Mouse (Mus musculus): ENCODE data around the gene Trub2. TPM values are rescaled to one million over a fixed set of nuclear protein-coding genes. Genes with fewer than 3 reads are reported as not detected.

Trub2 gene
- polyA plus RNA-seq, 1 experiment from 2014 or later, result 53.2 TPM

GRCm38 (mm10) chr2:29737209-29737925, 50.9 kb downstream of the Trub2 start:
- 93% methylated on average over 12 of the region's 12 CpGs for WGBS
- H3K27me3 ChIP-seq (ENCODE audit: insufficient read depth, poor library complexity, severe bottlenecking), result no peaks in the 10 kb centered on the region
- H3K9me3 ChIP-seq, result no peaks in the 10 kb centered on the region
- peaks cover 82% of the 10 kb centered on the region for H3K36me3 ChIP-seq
- H3K27ac ChIP-seq, result no peak overlapping the region
- no peak for DNase-seq (ENCODE audit: low spot score)
- no peak overlapping the region for H3K4me3 ChIP-seq
- H3K4me1 ChIP-seq (replicated peaks), result no peaks in the 10 kb centered on the region

- peaks cover 97% of the 10 kb centered on the region for H3K36me3 ChIP-seq
- DNase-seq (ENCODE audit: low spot score), result no peak
- no peaks in the 10 kb centered on the region for H3K9me3 ChIP-seq
- no peaks in the 10 kb centered on the region for H3K4me1 ChIP-seq (replicated peaks)
- 93% methylated on average over 12 of the region's 12 CpGs for WGBS
- no peak overlapping the region for H3K4me3 ChIP-seq
- no peaks in the 10 kb centered on the region for H3K27me3 ChIP-seq (ENCODE audit: insufficient read depth, poor library complexity, severe bottlenecking)
- no peak overlapping the region for H3K27ac ChIP-seq
These were observed 52.6 kb downstream of the Trub2 start for GRCm38 (mm10) chr2:29735708-29736107.

GRCm38 (mm10) chr2:29733348-29733747, 55.0 kb downstream of the Trub2 start:
- H3K27me3 ChIP-seq (ENCODE audit: insufficient read depth, poor library complexity, severe bottlenecking), result no peaks in the 10 kb centered on the region
- no peaks in the 10 kb centered on the region for H3K9me3 ChIP-seq
- peaks cover 99% of the 10 kb centered on the region for H3K36me3 ChIP-seq
- 95% methylated on average over 5 of the region's 5 CpGs for WGBS
- H3K4me1 ChIP-seq (replicated peaks), result no peaks in the 10 kb centered on the region
- no peak for DNase-seq (ENCODE audit: low spot score)
- H3K27ac ChIP-seq, result no peak overlapping the region
- H3K4me3 ChIP-seq, result no peak overlapping the region

GRCm38 (mm10) chr2:29732559-29732958, 55.7 kb downstream of the Trub2 start:
- Histone ChIP-seq H3K36me3 (peaks cover 99% of the 10 kb centered on the region), H3K27ac (no peak overlapping the region), H3K4me3 (no peak overlapping the region), H3K27me3 (ENCODE audit: insufficient read depth, poor library complexity, severe bottlenecking) (no peaks in the 10 kb centered on the region), H3K9me3 (no peaks in the 10 kb centered on the region), H3K4me1 (replicated peaks) (no peaks in the 10 kb centered on the region)
- DNase-seq (ENCODE audit: low spot score), result no peak
- WGBS, result 90% methylated on average over 10 of the region's 10 CpGs

- Histone ChIP-seq H3K27ac (no peak overlapping the region), H3K9me3 (no peaks in the 10 kb centered on the region), H3K36me3 (peaks cover 99% of the 10 kb centered on the region), H3K27me3 (ENCODE audit: insufficient read depth, poor library complexity, severe bottlenecking) (no peaks in the 10 kb centered on the region), H3K4me3 (no peak overlapping the region), H3K4me1 (replicated peaks) (no peaks in the 10 kb centered on the region)
- 72% methylated on average over 3 of the region's 3 CpGs for WGBS
- DNase-seq (ENCODE audit: low spot score), result no peak
These were observed 56.8 kb downstream of the Trub2 start for GRCm38 (mm10) chr2:29731545-29731944.

- Histone ChIP-seq H3K4me3 (no peak overlapping the region), H3K27me3 (ENCODE audit: insufficient read depth, poor library complexity, severe bottlenecking) (no peaks in the 10 kb centered on the region), H3K27ac (no peak overlapping the region), H3K4me1 (replicated peaks) (no peaks in the 10 kb centered on the region), H3K9me3 (no peaks in the 10 kb centered on the region), H3K36me3 (peaks cover 99% of the 10 kb centered on the region)
- no peak for DNase-seq (ENCODE audit: low spot score)
- 62% methylated on average over 2 of the region's 2 CpGs for WGBS
These were observed 58.8 kb downstream of the Trub2 start for GRCm38 (mm10) chr2:29729500-29729899.

- 82% methylated on average over 5 of the region's 5 CpGs for WGBS
- DNase-seq (ENCODE audit: low spot score), result no peak
- H3K36me3 ChIP-seq, result peaks cover 99% of the 10 kb centered on the region
These were observed 63.5 kb downstream of the Trub2 start for GRCm38 (mm10) chr2:29724664-29725365.

GRCm38 (mm10) chr2:29723132-29723531, 65.2 kb downstream of the Trub2 start:
- Histone ChIP-seq H3K4me3 (no peak overlapping the region), H3K4me1 (replicated peaks) (no peaks in the 10 kb centered on the region; the same call in 1 of the 2 replicates), H3K9me3 (no peaks in the 10 kb centered on the region), H3K36me3 (peaks cover 99% of the 10 kb centered on the region), H3K27me3 (ENCODE audit: insufficient read depth, poor library complexity, severe bottlenecking) (no peaks in the 10 kb centered on the region), H3K27ac (no peak overlapping the region)
- WGBS, result 89% methylated on average over 3 of the region's 3 CpGs
- no peak for DNase-seq (ENCODE audit: low spot score)

More at GRCm38 (mm10) chr2:29724664-29725365, 63.5 kb downstream of the Trub2 start:
- Histone ChIP-seq H3K9me3 (no peaks in the 10 kb centered on the region), H3K27ac (no peak overlapping the region), H3K4me1 (replicated peaks) (no peaks in the 10 kb centered on the region; the same call in 1 of the 2 replicates), H3K27me3 (ENCODE audit: insufficient read depth, poor library complexity, severe bottlenecking) (no peaks in the 10 kb centered on the region), H3K4me3 (no peak overlapping the region)

GRCm38 (mm10) chr2:29718581-29718980, 69.7 kb downstream of the Trub2 start:
- peaks cover 95% of the 10 kb centered on the region for H3K36me3 ChIP-seq
- 91% methylated on average over 5 of the region's 5 CpGs for WGBS
- no peaks in the 10 kb centered on the region for H3K9me3 ChIP-seq
- H3K27me3 ChIP-seq (ENCODE audit: insufficient read depth, poor library complexity, severe bottlenecking), result no peaks in the 10 kb centered on the region
- H3K4me1 ChIP-seq (replicated peaks), result peaks cover 14% of the 10 kb centered on the region
- DNase-seq (ENCODE audit: low spot score), result no peak
- no peak overlapping the region for H3K4me3 ChIP-seq
- no peak overlapping the region for H3K27ac ChIP-seq

GRCm38 (mm10) chr2:29716691-29717090, 71.6 kb downstream of the Trub2 start:
- Histone ChIP-seq H3K27ac (0 out of 2 replicates have a peak overlapping the region, but pooled peaks have one; percentile 12), H3K27me3 (ENCODE audit: insufficient read depth, poor library complexity, severe bottlenecking) (no peaks in the 10 kb centered on the region), H3K9me3 (no peaks in the 10 kb centered on the region), H3K4me3 (no peak overlapping the region), H3K36me3 (peaks cover 95% of the 10 kb centered on the region), H3K4me1 (replicated peaks) (peaks cover 14% of the 10 kb centered on the region)
- 15% methylated on average over 6 of the region's 6 CpGs for WGBS
- DNase-seq (ENCODE audit: low spot score), result peak; percentile 62

GRCm38 (mm10) chr2:29716143-29716542, 72.2 kb downstream of the Trub2 start:
- Histone ChIP-seq H3K4me3 (no peak overlapping the region), H3K27me3 (ENCODE audit: insufficient read depth, poor library complexity, severe bottlenecking) (no peaks in the 10 kb centered on the region), H3K27ac (0 out of 2 replicates have a peak overlapping the region, but pooled peaks have one; percentile 47), H3K9me3 (no peaks in the 10 kb centered on the region), H3K4me1 (replicated peaks) (peaks cover 19% of the 10 kb centered on the region), H3K36me3 (peaks cover 95% of the 10 kb centered on the region)
- 42% methylated on average over 7 of the region's 7 CpGs for WGBS
- no peak for DNase-seq (ENCODE audit: low spot score)

- DNase-seq (ENCODE audit: low spot score), result no peak
- Histone ChIP-seq H3K9me3 (no peaks in the 10 kb centered on the region), H3K36me3 (peaks cover 89% of the 10 kb centered on the region), H3K4me1 (replicated peaks) (peaks cover 19% of the 10 kb centered on the region), H3K27me3 (ENCODE audit: insufficient read depth, poor library complexity, severe bottlenecking) (no peaks in the 10 kb centered on the region), H3K4me3 (no peak overlapping the region), H3K27ac (no peak overlapping the region)
- WGBS, result 95% methylated on average over 5 of the region's 5 CpGs
These were observed 74.2 kb downstream of the Trub2 start for GRCm38 (mm10) chr2:29714127-29714526.

- WGBS, result 76% methylated on average over 2 of the region's 2 CpGs
- H3K4me1 ChIP-seq (replicated peaks), result peaks cover 19% of the 10 kb centered on the region
- H3K27ac ChIP-seq, result no peak overlapping the region
- H3K9me3 ChIP-seq, result no peaks in the 10 kb centered on the region
- H3K27me3 ChIP-seq (ENCODE audit: insufficient read depth, poor library complexity, severe bottlenecking), result no peaks in the 10 kb centered on the region
- no peak for DNase-seq (ENCODE audit: low spot score)
- no peak overlapping the region for H3K4me3 ChIP-seq
- peaks cover 87% of the 10 kb centered on the region for H3K36me3 ChIP-seq
These were observed 74.8 kb downstream of the Trub2 start for GRCm38 (mm10) chr2:29713501-29713900.

All from hindbrain, embryonic 10.5 days (tissue).